Mouse (Mus musculus) erythroblast, embryonic 14.5 days (primary cell): ENCODE results near the gene Prf1. TPM values are rescaled to one million over a fixed set of nuclear protein-coding genes. Genes with fewer than 3 reads are reported as not detected.

ENCODE experiments used
- H3K27me3 ChIP-seq: 2 replicates; pipeline ENCODE4 v1.6.1; 2012; ENCODE audit warnings: inconsistent platforms; ENCODE audit not compliant: control insufficient read depth
- H3K36me3 ChIP-seq: 2 replicates; pipeline ENCODE4 v1.6.1; 2012; ENCODE audit warnings: mild to moderate bottlenecking, inconsistent platforms; ENCODE audit not compliant: control insufficient read depth
- H3K4me1 ChIP-seq: 2 replicates; pipeline ENCODE4 v1.6.1; 2012; ENCODE audit warnings: inconsistent platforms; ENCODE audit not compliant: control insufficient read depth
- H3K4me3 ChIP-seq: replicated peaks from 2 replicates; pipeline ENCODE3; 2012; ENCODE audit warnings: moderate library complexity, mild to moderate bottlenecking, inconsistent platforms
- H3K9me3 ChIP-seq: 2 replicates; pipeline ENCODE4 v1.6.1; 2012; ENCODE audit warnings: low read length, inconsistent platforms, mixed read lengths; ENCODE audit not compliant: control insufficient read depth
- GATA1 ChIP-seq: IDR thresholded peaks from 2 replicates; pipeline ENCODE4 v1.6.1; 2012; ENCODE audit warnings: low read length, inconsistent platforms, mixed read lengths
- TAL1 ChIP-seq: IDR thresholded peaks from 3 replicates; pipeline ENCODE4 v1.6.1; 2012; ENCODE audit warnings: low read length, inconsistent platforms, mixed read lengths
- polyA plus RNA-seq: library from polyadenylated mRNA; stranded (reverse); fragments of >175 nt; gene quantifications from 2 replicates; pipeline ENCODE4 v1.2.3, GENCODE M21; 2012

Prf1 gene
- polyA plus RNA-seq, 1 experiment = not detected

GRCm38 (mm10) chr10:61305928-61306590 is 8.4 kb downstream of the Prf1 start:
- Histone ChIP-seq H3K9me3 (no peaks in the 10 kb centered on the region), H3K4me1 (no peaks in the 10 kb centered on the region), H3K27me3 (no peaks in the 10 kb centered on the region), H3K4me3 (no peak overlapping the region), H3K36me3 (no peaks in the 10 kb centered on the region)
- no peak for TF ChIP-seq GATA1
- no peak for TF ChIP-seq TAL1

DNA sequence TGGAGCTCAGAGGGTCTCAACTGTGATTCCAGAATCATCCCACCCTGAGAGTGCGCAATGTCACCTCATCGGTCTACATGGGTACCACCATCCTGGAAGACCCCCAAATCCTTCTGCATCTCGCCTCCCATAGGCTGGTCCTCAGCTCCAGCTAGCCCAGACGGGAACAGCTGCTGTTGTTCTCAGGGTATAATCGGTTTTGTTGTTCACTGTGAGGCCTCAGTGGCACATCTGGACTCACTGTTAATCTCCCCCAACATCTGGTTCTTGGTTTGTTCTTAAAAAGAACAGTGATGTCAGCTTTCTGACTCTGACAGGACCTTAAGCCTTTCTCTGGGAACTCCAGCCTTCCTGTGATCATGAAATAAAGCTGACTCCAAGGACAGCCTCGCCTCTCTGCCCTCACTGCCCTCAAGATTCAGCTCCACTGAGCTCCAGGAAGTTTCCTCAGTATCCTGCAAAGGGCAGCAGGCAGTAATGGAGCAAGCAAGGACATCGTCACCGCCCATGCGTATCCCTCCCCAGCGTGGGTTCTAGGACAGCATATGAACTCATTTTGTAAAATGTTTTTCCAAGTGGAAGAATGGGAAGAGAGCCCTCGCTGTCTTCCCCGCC is 11.2 kb downstream of the Prf1 start:
- Histone ChIP-seq H3K27me3 (no peaks in the 10 kb centered on the region), H3K4me3 (no peak overlapping the region), H3K4me1 (no peaks in the 10 kb centered on the region), H3K36me3 (no peaks in the 10 kb centered on the region), H3K9me3 (no peaks in the 10 kb centered on the region)
- TF ChIP-seq GATA1 (no peak), TAL1 (no peak)

GRCm38 (mm10) chr10:61312159-61312558 is 14.5 kb downstream of the Prf1 start:
- Histone ChIP-seq H3K4me3 (no peak overlapping the region), H3K27me3 (no peaks in the 10 kb centered on the region), H3K4me1 (no peaks in the 10 kb centered on the region), H3K36me3 (no peaks in the 10 kb centered on the region), H3K9me3 (no peaks in the 10 kb centered on the region)
- no peak for TF ChIP-seq TAL1
- no peak for TF ChIP-seq GATA1

DNA sequence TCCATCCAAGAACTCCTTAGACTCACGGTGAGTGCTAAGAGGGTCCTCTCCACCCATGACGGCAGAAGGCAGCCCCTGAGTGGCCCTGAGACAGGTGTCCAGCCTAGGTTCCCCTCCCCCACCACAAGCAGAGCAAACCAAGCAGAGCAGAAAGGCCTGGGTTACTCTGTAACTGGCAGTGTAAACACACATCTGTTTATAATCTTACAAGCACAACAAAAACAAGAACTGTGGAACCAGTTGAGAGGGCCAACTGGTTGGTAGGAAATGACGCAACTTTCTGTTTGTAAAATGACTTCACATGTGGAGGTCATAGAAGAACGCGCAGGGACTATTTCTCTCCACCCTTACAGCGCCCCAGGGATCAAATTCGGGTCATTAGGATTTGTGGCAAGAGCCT is 15.1 kb downstream of the Prf1 start:
- no peaks in the 10 kb centered on the region for H3K9me3 ChIP-seq
- TF ChIP-seq TAL1 = no peak
- no peak for TF ChIP-seq GATA1

DNA sequence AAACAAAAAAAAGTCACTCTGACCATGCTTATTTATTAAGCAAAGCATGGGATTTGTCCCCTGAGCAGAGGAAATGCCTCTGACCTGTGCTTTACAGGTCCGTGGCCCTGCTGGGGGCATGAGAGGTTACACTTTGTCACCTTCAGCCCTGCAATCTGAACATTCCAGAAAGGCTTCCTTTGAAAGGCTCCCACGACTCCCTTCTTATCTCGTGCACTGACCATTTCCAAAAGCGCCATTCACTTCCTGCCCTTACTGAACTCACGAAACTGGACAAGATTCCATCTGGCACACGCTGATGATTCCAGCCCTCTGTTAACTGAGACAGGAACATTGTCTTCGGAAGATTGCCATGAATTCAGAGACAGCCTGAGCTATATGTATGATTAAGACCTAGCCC is 16.1 kb downstream of the Prf1 start:
- no peaks in the 10 kb centered on the region for H3K36me3 ChIP-seq
- H3K27me3 ChIP-seq = no peaks in the 10 kb centered on the region
- TF ChIP-seq GATA1 (no peak), TAL1 (no peak)

More for the DNA sequence above, 15.1 kb downstream of the Prf1 start:
- Histone ChIP-seq H3K36me3 (no peaks in the 10 kb centered on the region), H3K4me3 (no peak overlapping the region), H3K27me3 (no peaks in the 10 kb centered on the region), H3K4me1 (no peaks in the 10 kb centered on the region)

GRCm38 (mm10) chr10:61315324-61315880 is 17.8 kb downstream of the Prf1 start:
- Histone ChIP-seq H3K27me3 (no peaks in the 10 kb centered on the region), H3K4me1 (no peaks in the 10 kb centered on the region), H3K36me3 (peaks cover 2% of the 10 kb centered on the region; the same call in 1 of the 2 replicates), H3K9me3 (no peaks in the 10 kb centered on the region), H3K4me3 (no peak overlapping the region)
- TF ChIP-seq TAL1 (no peak), GATA1 (no peak)

More for the DNA sequence above, 16.1 kb downstream of the Prf1 start:
- no peak overlapping the region for H3K4me3 ChIP-seq
- H3K9me3 ChIP-seq = no peaks in the 10 kb centered on the region
- H3K4me1 ChIP-seq = no peaks in the 10 kb centered on the region

- Histone ChIP-seq H3K4me1 (no peaks in the 10 kb centered on the region), H3K36me3 (peaks cover 4% of the 10 kb centered on the region; the same call in 1 of the 2 replicates), H3K9me3 (peaks cover 3% of the 10 kb centered on the region), H3K27me3 (no peaks in the 10 kb centered on the region), H3K4me3 (no peak overlapping the region)
- no peak for TF ChIP-seq GATA1
- TF ChIP-seq TAL1 = no peak
Observed at GRCm38 (mm10) chr10:61318527-61318926, 20.9 kb downstream of the Prf1 start.

GRCm38 (mm10) chr10:61324717-61325116 is 27.1 kb downstream of the Prf1 start:
- H3K36me3 ChIP-seq = peaks cover 4% of the 10 kb centered on the region; the same call in 1 of the 2 replicates
- no peaks in the 10 kb centered on the region for H3K27me3 ChIP-seq
- peaks cover 3% of the 10 kb centered on the region for H3K9me3 ChIP-seq
- H3K4me1 ChIP-seq = no peaks in the 10 kb centered on the region
- TF ChIP-seq GATA1 (no peak), TAL1 (no peak)
- H3K4me3 ChIP-seq = no peak overlapping the region

GRCm38 (mm10) chr10:61325782-61326328 is 28.2 kb downstream of the Prf1 start:
- peaks cover 3% of the 10 kb centered on the region for H3K9me3 ChIP-seq
- H3K4me3 ChIP-seq = no peak overlapping the region
- no peaks in the 10 kb centered on the region for H3K4me1 ChIP-seq
- H3K27me3 ChIP-seq = no peaks in the 10 kb centered on the region
- no peaks in the 10 kb centered on the region; the same call in 1 of the 2 replicates for H3K36me3 ChIP-seq
- TF ChIP-seq GATA1 = no peak
- TF ChIP-seq TAL1 = no peak
